Mouse (Mus musculus): ENCODE measurements around the gene Arv1.

DNA sequence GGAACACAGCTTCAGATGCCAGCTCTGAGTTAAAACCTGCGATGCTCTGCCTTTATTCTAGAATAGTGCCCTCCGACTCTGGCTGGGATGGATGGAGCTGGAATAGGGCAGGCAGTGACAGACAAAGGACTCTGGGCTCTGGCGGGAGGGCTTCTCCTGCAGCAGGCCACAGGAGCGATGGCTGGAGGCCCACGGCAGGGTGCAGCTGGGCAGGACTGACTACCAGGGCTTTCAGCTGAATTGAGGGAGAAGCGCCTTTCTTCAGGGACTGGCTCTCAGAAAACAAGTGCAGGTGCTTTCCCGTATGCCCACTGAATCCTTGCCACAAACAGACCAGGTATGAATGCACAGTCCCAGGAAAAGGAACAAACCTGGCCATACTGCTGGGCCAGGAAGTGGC, 44.9 kb upstream of the Arv1 start:
- TF ChIP-seq CTCF (IDR thresholded peaks at IDR 0.05; ENCODE audit: low read depth): no peak
- no peak for TF ChIP-seq EP300 (IDR thresholded peaks at IDR 0.05; ENCODE audit: low read depth)
